Mouse (Mus musculus) CD4-positive helper T cell, adult 2 months (primary cell): ENCODE measurements around the gene Zcchc10.
"Not testable (repeated sequence)": the region's sequence is repeated elsewhere in the genome, so short reads cannot be mapped to it uniquely, and the experiment has no call there.

Source experiments
- DNase-seq: peaks from one replicate; pipeline ENCODE4 v3.0.0-alpha.2; 2012; ENCODE audit warnings: low read depth, missing footprints, low spot score

The Zcchc10 gene

DNA sequence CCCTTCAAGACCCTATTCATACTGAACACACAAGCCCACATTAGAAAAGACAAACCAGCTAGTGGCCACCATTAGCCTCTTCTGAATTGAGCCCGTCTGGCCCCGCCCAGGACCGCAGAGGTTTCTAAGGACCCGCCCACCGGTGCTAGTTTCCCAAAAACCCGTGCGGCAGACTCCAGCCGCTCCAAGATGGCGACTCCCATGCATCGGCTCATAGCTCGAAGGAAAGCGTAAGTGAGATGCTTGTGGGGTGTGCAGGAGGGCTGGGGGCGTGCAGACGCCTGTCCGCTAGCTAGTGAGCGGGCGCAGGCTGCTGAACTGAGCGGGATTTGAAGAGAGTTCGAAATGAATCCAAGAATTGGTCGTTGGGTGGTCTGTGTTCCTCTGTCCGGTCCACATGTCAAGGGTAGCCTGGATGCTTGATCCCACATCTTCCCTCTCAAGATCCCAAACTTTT lies at the start of gene Zcchc10:
Zcchc10 (plus strand) TSS at position 168 of the 457 bp plus-strand sequence.
- peak; percentile 89 for DNase-seq

GRCm38 (mm10) chr11:53275358-53275757 lies 49.1 kb upstream of the Zcchc10 start:
- DNase-seq: no peak

DNA sequence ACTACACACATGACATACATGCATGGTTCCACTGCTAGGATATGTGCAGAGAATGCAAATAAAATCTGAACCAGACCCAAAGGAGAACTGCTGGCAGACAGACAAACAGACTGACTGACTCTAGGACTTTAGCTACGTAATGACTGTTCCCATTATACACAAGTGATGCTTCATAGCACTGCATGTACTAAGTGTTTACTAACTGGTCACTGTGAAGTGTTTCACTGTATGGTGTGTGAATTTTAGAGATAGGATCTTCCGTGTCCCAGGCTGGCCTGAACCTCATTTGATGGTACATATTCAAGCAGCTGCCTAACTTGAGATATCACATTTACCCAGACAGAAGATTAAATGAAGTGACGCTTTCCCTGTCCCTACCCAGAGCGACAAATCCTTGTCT lies 46.1 kb upstream of the Zcchc10 start:
- DNase-seq: no peak

DNA sequence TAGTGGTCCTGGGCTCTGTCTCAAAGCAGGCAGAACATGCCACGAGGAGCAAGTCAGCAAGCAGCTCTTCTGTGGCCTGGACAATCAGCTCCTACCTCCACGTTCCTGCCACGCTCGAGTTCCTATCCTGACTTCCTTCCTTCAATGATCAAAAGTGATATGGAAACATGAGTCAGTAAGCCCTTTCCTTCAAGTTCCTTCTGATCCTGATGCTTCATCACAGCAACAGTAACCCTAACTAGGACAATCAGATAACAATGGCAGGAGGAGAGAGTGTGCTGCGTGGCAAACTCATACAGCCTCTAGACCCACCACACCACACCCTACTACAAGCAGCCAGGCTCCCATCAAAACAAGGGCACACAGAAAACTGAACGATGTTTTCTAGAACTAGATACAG lies 38.6 kb upstream of the Zcchc10 start:
- no peak for DNase-seq

DNA sequence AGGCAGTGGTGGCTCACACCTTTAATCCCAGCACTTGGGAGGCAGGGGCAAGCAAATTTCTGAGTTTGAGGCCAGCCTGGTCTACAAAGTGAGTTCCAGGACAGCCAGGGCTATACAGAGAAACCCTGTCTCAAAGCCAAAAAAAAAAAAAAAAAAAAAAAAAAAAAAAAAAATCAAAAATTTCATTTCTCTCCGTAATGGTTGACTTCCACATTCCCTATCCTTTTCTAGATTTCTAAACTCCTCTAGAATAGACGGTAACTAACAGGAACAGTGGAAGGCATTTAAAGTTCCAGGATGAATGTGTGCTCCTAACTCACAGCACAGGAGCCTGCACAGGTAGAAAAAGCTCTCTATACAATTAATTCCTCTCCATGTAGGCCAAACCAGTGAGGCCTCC lies 34.3 kb upstream of the Zcchc10 start:
- DNase-seq: not testable (repeated sequence)

GRCm38 (mm10) chr11:53290871-53291270 lies 33.6 kb upstream of the Zcchc10 start:
- no peak for DNase-seq

DNA sequence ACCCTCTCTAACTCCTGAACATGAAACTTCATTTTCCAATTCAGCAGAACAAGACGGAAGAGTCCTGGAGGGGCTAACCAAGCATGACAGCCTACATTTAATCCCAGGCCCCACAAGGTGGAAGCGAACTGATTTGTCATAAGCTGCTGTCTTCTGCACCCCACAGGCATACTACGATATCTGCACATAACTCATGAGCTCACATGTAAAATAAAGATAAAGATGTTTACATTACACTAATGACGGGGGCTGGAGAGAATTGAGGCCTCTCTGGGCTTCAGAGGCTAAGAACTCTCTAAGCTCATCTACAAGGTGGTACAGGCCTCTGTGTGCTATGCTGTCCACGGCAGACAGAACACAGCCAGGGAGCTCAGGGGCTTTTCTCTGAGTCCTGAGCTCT lies 30.0 kb upstream of the Zcchc10 start:
- DNase-seq: no peak

- no peak for DNase-seq
Observed at GRCm38 (mm10) chr11:53296880-53297279, 27.6 kb upstream of the Zcchc10 start.

- no peak for DNase-seq
Observed at GRCm38 (mm10) chr11:53297947-53298860, 26.3 kb upstream of the Zcchc10 start.

- DNase-seq: peak; percentile 85
Observed at GRCm38 (mm10) chr11:53299551-53300329, 24.7 kb upstream of the Zcchc10 start.

DNA sequence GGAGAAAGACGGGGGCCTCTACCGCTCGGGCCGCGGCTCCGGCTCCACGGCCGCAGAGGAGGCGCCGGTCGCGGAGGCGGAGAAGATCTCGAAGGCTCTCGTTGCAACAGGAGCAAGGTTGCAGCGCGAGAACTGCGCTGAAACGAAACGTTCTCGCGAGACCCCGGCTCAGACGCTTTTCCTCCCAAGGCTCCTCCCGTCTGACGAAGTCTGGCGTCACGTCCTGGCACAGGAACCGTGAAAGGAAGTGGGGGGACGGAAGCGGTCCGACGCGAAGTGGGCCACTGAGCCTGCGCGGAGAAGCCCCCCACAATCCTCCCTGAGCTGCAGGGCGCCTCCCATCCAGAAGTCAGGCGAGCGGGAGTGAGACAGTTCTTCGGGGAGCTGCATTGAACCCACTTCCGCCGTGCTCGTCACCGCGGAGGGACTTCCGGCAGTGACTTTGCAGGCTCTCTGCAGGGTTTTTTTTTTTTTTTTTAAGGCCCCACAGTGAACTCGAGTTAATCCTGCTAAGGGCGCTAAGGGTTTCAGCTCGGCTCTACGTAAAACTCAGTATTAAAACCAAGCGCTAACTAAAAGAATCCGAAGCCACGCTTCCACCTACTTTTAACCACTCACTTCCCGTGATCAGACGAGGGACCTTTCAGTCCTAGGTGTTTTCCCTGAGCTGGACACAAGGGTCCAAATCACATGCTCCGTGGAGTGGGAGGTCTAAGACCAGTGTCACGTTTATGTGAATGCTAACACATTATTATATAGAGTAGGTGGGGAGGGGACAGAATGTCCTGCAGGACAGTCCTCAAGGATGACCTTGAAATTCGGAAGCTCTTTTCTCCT lies 23.9 kb upstream of the Zcchc10 start, which contains the start of gene Hspa4:
Hspa4 (minus strand) TSS at position 128 of the 837 bp plus-strand sequence.
- DNase-seq: peak; percentile 100

- no peak for DNase-seq
Observed at GRCm38 (mm10) chr11:53301167-53301515, 23.3 kb upstream of the Zcchc10 start.

DNA sequence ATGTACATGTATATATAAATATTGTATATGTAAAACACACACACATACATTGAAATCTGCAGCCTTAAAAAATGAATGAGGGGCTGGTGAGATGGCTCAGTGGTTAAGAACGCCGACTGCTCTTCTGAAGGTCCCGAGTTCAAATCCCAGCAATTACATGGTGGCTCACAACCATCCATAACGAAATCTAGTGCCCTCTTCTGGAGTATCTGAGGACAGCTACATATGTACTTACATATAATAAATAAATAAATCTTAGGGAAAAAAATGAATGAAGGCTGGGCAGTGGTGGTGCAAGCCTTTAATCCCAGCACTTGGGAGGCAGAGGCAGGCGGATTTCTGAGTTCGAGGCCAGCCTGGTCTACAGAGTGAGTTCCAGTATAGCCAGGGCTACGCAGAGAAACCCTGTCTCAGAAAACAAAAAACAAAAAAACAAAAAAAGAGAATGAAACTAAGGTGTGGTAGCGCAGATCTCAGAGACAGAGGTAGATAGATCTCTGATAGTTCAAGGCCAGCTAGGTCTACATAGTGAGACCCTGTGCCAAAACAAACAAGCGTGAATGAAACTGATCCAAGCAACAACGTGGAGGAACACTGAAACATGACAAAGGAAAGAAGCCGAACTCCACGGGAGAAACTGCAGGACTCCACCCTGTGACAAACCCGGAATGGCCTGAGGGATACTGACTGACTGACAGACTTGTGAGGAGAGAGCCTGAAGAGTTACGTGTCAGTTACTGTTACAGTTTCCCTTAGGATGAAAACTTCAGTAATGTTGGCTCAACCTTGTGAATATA lies 20.2 kb upstream of the Zcchc10 start:
- no peak for DNase-seq

DNA sequence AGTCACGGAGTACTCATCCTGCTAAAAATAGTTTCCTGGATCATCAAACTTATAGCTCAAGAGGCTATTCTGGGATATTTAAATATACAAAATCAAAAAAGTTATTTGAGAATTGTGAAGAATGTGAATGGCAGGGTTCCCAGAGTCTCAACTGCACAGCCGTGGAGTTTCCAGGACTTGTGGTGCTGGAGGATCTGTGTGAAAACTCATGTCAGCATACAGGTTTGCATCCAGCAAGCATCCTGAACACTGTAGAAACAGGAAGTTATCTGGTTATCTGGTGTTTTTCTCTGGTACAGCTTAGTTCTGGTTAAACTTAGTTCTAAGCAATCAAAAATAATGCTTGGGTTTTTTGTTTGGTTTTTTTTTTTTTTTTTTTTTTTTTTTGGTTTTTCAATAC lies 17.5 kb upstream of the Zcchc10 start:
- DNase-seq: no peak

- DNase-seq: no peak
Observed at GRCm38 (mm10) chr11:53307558-53308065, 16.9 kb upstream of the Zcchc10 start.

- DNase-seq: no peak
Observed at GRCm38 (mm10) chr11:53308251-53308864, 16.1 kb upstream of the Zcchc10 start.

DNA sequence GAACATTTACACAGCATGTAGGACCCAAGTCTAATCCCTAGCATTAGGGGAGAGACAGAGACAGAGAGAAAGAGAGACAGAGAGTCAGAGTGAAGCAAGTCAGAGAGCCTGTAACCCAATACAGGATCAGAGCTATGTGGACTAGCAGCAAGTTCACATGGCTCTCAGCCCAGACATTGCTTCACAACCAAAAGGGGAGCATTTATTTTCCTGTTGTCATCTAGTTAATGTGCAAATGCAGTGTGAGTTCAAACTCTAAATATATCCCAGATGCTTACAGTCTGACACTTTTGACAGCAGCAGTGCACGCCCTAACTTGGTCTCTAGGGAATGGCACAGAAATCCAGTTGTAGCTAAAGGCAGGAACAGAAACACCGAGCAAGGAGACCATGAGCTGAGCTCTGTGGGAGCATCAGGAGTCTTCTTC lies 15.6 kb upstream of the Zcchc10 start:
- DNase-seq: no peak

DNA sequence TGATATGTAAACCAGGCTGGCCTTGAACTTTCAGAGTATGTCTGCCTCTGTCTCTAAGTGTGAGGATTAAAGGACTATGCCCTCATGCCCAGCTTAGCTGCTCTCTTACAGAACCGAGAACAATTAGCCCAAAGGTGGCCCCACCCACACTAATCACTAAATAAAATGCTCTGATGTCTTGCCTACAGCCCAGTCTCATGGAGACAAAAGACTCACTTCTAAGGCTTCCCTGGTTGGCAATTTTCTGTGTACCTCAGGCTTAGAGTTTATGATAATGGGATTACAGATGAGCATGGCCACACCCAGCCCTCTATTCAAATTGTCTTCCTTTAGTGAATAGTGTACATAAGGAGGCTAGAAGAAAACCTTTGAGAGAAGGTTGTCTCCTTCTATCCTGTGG lies 13.1 kb upstream of the Zcchc10 start:
- no peak for DNase-seq

GRCm38 (mm10) chr11:53312823-53313222 lies 11.7 kb upstream of the Zcchc10 start:
- DNase-seq: not testable (repeated sequence)

DNA sequence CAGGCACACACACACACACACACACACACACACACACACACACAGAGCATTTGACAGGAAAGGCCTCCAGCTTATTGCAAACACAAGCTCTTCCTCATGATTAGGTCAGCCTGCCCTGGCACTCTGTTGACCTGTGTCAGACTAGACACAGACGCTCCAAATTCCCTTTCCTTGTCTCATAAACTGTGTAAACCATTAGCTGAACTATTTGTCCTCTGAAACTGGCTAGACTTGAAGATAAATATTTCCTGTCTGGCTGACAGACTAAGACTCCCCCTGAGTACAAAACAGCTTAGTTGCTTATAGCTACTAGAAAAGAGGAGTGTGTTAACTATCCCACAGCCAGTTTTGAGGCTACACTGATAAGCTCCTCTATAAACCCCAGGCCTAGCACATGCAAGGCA lies 9.7 kb upstream of the Zcchc10 start:
- DNase-seq: no peak
